Mouse (Mus musculus) right cerebral cortex, adult 18-20 months (tissue): ENCODE data around the gene Olah.
A peak's percentile ranks its signal among the peaks of the same experiment; 100 is the strongest.
"Not testable (repeated sequence)": the region's sequence is repeated elsewhere in the genome, so short reads cannot be mapped to it uniquely, and the experiment has no call there.

ENCODE experiments used
- DNase-seq: peaks from one replicate; pipeline ENCODE4 v3.0.0; 2022; ENCODE audit warnings: mixed read lengths

Olah gene

DNA sequence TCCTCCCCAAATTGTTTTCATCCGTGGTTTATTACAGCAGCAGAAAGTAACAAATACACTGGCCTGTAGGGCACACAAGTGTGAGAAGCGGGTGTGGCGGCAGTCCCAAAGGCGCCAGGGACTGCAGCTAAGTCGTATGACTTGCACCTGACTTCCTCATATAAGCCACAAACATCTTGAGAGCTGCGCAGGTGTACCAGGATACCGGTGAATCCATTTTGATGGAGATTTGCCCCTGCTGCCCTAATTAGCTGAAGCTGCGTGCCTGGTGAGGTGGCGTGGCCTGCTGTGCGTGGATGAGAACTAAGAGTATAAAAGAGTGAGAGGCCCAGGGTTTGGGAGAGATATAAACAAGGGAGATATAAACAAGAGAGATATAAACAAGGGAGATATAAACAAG is at the start of gene Olah:
Gene Olah, minus strand, starts transcription at position 101 of the 400 bp plus-strand sequence.
- DNase-seq = not testable (repeated sequence)

DNA sequence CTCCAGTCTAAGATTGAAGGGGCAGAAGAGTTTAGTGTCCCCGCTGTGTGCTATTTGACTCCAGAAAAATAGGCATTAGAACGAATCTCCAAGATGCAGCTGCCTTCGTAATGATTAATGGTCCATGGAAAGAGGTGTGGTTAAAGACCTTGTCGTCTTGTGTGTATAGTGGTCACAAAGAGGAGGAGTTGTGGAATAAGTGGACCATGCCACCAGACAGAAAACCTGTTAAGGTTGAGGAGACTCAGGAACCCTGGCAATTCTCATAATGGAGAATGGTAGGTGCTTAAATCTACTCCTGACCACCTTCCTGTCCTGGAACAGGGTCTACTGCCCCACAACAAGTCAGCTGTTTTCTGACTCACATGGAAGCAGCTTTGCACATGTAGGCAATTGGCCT is 49.0 kb upstream of the Olah start:
- DNase-seq = no peak

- DNase-seq = peak; percentile 15
These were observed 47.2 kb upstream of the Olah start for GRCm38 (mm10) chr2:3444206-3444605.

- DNase-seq = no peak
These were observed 40.9 kb upstream of the Olah start for GRCm38 (mm10) chr2:3437956-3438355.

DNA sequence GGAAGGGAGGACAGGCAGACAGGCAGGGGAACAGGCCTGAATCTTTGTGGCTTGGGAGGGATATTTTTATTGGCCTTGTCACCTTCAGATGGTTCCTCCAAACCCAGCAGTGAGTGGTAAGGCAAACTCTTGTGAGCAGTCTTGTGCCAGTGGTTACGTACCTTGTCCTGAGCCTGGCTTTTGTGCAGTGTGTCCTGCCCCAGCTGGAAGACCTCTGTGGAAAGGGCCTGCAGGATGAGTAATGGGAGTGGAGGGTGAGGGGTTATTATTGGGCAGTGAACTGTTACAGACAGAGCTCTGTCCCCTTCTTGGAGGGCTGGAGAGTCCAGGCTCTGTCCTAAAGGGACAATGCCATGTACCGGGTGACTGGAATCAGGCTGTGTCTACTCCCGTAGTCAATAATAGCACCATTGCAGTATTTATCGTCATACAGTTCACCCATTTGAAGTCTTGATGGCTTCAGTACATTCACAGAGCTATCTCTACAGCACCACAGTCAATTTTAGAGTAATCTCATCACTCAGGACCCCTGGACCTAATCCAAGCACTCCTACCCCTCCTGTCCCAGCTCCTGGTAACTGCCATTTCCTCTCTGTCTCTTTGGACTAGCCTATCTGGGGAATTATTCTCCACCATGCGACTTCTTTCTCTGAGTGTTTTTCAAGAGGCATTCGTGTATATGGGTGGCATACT is 38.5 kb upstream of the Olah start:
- DNase-seq = no peak

GRCm38 (mm10) chr2:3430956-3431355 is 33.9 kb upstream of the Olah start:
- no peak for DNase-seq

DNA sequence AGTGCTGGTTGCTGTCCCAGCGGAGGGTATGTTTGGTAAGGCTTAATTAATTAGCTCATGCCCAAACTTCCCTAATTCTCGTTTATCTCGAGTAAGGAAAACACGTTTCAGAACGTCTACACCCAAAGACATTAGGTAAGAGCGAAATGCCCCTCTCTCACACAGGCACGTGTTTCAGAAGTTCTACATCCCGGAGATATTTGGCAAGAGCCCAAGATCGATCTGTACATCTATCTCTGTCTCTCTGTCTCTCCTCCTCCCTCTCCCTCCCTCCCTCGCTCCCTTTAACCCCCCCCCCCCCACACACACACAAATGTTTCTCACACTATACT is 27.5 kb upstream of the Olah start:
- DNase-seq = no peak

DNA sequence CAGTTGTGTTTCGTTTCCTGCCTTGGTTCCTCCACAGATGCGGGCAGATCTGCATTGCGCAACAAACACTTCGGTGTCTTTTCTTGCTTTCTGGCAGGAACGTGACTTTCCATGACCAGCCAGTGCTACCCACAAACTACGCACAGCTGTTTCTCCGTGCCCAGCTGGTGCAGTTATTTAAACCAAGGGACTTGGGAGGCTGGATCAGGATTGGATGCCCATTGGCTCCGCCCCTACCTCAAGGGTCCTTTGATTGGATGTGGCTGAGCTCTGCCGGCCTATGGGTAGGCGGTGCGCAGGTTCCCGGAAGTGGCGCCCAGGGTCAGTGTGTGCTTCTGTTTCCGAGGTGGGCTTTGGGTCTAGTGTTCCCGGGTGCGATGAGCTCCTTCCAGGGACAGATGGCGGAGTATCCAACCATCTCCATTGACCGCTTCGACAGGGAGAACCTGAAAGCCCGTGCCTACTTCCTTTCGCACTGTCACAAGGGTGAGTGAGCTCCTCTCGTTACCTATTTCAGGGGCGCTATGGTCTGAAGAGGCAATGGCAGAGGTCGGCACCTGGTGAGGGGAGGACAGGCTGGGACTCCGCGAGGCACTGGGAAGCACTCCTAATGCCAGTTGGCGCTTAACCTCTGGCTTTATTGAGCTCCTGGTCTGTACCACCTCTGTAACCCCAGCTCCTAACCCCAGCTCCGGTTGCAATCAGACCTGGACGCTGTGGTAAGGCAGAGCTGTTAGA is 27.0 kb upstream of the Olah start, which contains the start of gene Dclre1c:
Gene Dclre1c, plus strand, starts transcription at position 291 of the 738 bp plus-strand sequence.
- peak; percentile 94 for DNase-seq

GRCm38 (mm10) chr2:3422548-3422947 is 25.5 kb upstream of the Olah start, which contains the start of gene Meig1:
Gene Meig1, minus strand, starts transcription at chr2:3422648.
- no peak for DNase-seq

GRCm38 (mm10) chr2:3420157-3420556 is 23.1 kb upstream of the Olah start:
- DNase-seq = no peak

DNA sequence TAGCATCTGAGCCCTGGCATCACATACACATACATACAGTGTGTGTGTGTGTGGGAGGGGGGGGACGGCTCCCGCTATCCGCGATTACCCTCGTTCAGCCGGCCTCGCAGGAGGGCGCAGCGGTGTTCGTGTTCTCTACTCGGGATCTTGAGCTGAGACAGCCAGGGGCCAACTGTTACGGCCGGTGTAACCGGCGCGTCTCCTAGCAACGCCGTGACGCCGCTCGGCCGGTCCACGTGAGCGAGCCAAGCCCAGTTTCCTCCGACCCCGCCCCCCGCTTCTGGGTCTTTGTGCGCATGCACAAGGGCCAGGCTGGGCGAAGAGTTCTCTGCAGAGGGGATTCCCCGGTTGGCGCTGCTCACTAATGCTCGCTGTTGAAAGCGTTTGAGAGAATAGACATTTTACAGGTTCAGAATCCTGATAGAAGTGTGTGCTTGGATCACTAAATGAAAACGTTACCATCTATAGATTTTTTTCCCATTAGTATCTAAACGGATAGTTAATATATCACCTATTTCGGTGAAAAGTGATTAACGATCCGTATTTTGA is 21.9 kb upstream of the Olah start:
- peak; percentile 96 for DNase-seq

GRCm38 (mm10) chr2:3415676-3416075 is 18.7 kb upstream of the Olah start:
- DNase-seq = no peak

- DNase-seq = peak; percentile 54
These were observed 17.2 kb upstream of the Olah start for GRCm38 (mm10) chr2:3414241-3414640.

DNA sequence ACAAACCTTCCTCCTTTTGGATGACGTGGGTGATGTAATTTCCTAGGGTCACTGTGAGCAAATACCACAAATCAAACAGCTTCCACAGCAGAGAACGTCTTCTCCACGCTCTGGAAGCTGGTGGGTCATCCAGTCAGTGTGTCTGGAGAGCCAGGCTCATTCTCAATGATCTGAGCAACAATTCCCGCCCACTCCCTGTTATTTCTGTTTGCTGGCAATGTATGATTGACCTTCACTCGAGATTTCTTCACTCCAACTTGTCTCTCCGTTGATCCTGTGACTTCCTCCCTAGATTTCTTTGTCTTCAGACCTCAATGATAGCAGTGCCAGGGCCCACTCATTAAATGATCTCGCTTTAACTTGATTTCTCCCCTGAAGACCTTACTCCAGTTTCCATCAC is 10.7 kb upstream of the Olah start:
- no peak for DNase-seq

GRCm38 (mm10) chr2:3405981-3406380 is 9.0 kb upstream of the Olah start:
- no peak for DNase-seq

DNA sequence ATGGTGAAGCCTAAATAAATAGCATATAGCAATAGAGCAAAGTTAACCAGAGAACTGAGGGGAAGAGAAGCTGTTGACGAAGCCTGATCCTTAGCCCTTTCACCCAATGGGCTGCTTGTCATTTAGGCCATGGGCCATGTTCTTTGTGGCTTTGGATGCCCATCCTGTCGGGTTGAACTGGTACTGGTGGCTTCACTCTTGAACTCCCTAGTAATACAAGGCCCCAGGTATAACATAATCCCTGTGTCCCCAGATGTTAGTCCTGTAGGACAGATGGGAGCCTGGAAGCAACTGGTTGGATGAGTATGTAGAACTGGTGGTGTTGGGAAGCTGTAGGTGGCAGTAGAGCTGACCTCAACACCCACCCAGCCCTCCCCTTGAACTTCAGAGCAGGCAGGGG is 5.1 kb downstream of the Olah start:
- DNase-seq = no peak

- no peak for DNase-seq
These were observed 9.7 kb downstream of the Olah start for GRCm38 (mm10) chr2:3387105-3387860.

GRCm38 (mm10) chr2:3365127-3365526 is 31.9 kb downstream of the Olah start:
- DNase-seq = no peak

DNA sequence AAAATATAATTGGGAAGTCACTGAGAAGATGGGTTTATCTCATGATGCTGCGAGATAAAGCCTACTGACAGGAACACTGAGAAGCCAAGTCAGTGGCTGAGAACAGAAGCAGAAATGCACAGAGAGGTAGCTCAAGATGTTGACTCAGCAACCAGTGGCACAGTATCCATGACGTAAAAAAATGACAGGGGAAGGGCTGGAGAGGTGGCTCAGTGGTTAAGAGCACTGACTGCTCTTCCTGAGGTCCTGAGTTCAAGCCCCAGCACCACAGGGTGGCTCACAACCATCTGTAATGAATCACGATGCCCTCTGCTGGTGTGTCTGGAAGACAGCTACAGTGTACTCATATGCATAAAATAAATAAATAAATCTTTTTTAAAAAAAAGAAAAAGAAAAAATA is 35.9 kb downstream of the Olah start:
- no peak for DNase-seq

- no peak for DNase-seq
These were observed 39.1 kb downstream of the Olah start for GRCm38 (mm10) chr2:3357887-3358286.

DNA sequence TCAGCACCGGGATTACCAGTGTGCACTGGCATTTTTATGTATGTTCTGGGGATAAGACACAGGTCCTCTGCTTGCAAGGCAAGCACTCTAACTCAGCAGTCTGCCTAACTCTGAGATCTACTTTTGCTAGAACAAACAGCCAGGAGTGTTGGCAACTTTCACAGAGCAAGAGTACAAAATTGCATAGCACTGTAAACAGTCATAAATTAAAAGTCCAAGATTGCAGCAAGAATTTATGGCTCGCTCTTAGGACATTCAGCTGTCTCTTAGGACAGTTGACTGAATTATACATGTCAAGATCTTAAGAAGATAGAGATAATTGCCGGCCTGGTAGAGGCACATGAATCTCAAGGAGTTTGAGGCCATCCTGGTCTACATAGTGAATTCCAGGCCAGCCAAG is 40.7 kb downstream of the Olah start:
- no peak for DNase-seq

DNA sequence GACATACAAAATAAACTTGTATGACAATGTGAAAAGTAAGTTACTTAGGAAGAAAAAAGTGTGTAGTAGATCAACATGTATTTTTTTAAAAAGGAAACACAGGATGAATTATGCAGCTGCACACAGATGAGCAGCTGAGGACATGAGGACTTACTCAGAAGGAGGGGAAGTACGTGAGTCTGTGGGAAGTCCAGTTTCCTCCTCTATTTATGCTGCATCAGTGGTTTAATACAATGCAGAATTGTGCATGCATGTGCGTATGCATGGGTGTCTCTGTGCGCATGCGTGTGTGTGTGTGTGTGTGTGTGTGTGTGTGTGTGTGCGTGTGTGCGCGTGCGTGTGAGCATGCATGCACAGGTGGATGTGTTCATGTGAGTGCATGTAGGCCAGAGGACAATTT is 41.2 kb downstream of the Olah start:
- DNase-seq = no peak

DNA sequence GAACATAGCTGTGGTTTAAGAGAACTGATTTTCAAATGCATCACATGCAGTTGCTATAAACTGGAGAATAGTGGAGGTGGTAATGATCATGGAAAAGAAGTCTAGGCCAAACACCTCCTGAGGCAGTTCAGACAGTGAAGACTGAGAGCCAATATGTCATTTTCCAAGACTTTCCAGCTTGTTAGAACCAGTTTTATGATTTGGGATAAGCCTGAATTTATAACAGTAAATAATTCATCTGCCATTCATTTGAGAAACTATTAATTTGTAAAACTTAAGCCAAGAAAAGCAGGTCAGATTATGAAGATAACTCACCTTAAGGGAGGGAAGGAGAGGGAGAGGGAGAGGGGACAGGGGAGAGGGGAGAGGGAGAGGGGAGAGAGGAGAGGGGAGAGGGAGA is 43.9 kb downstream of the Olah start:
- DNase-seq = no peak

DNA sequence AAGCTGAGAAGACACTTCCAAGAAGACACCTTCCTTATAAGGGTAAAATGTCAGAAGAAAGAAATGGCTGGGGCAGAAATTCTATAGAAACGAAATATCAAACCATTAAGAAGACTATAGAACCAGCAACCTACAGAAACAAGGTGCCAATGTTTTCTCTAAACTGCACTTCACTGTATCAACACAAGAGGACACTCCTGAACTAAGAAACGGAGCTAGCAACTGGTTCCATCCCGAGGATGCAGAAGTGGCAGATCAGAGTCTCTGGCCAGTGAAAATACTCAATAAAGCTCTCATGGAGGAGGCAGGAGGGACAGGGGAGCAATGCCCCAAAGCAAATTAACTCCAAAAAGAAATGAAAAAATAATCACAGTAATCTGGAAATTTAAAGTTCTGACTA is 48.1 kb downstream of the Olah start:
- DNase-seq = peak; percentile 26
